ENCODE assay signal across 19 mouse cellular contexts in the genomic region with DNA sequence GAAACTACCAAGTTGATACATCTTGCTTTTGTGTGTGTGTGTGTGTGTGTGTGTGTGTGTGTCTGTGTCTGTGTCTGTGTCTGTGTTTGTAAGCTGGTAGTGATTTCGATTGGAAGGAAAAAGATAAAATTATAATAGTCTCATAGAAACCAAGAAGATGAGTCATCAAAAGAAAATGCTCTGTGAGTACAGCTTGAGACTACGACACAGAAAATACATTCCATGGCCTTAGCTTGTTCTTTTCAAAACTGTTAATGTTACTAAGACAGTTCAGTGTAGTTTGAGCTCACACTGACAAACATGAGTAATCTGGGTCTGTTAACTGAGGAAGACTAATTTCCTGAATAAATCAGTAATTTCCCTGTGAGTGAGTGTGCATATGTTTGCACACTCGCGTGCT.
DNase-seq lines count a peak whose midpoint lies in the region; ATAC-seq and TF ChIP-seq lines count a peak whose summit lies in the region.
"Had no signal": no experiment of that assay in that cellular context is flagged by ENCODE, and none has a peak within 500 bp of the region (broad histone marks: within the 10 kb centered on the region; RNA-seq: fewer than 3 reads in every experiment).

No protein-coding gene starts in this region.

- no peak for TF ChIP-seq CTCF in stomach, postnatal 0 days (IDR thresholded peaks at IDR 0.05; ENCODE audit: low read depth)
- no peak for TF ChIP-seq CTCF in hindbrain, postnatal 0 days (IDR thresholded peaks at IDR 0.05; ENCODE audit: low read depth)

- ATAC-seq in stomach, embryonic 15.5 days (ENCODE audit: insufficient read depth, low FRiP score, low read depth), result no peak
- ATAC-seq in stomach, postnatal 0 days (ENCODE audit: low FRiP score, low TSS enrichment), result no peak
- ATAC-seq in hindbrain, postnatal 0 days, result no peak
- ATAC-seq: forebrain, embryonic 16.5 days had no signal

- no peak overlapping the region for H3K4me2 ChIP-seq in stomach, embryonic 15.5 days
- no peak overlapping the region for H3K4me2 ChIP-seq in stomach, postnatal 0 days (replicated peaks; ENCODE audit: low read depth)
- H3K4me2 ChIP-seq in myocyte (ENCODE audit: low read depth), result peak overlapping the region; percentile 25
- H3K4me2 ChIP-seq in hindbrain, postnatal 0 days (ENCODE audit: low read depth, low read length), result no peak overlapping the region
- H3K4me2 ChIP-seq: embryonic facial prominence, embryonic 12.5 days; forebrain, embryonic 12.5 days; heart, embryonic 12.5 days; hindbrain, embryonic 14.5 days had no signal

- no peak overlapping the region for H3ac ChIP-seq in myocyte (ENCODE audit: control insufficient read depth, insufficient read length)

- 51% methylated on average over 4 of the region's 4 CpGs for WGBS in stomach, embryonic 15.5 days
- WGBS in stomach, postnatal 0 days, result 29% methylated on average over 4 of the region's 4 CpGs
- 82% methylated on average over 4 of the region's 4 CpGs for WGBS in hindbrain, postnatal 0 days

- no peak for TF ChIP-seq POLR2A in myocyte (IDR thresholded peaks at IDR 0.05; ENCODE audit: insufficient read length, low read depth)

- no peaks in the 10 kb centered on the region; the same call in 1 of the 2 replicates for H3K36me3 ChIP-seq in stomach, embryonic 15.5 days
- no peaks in the 10 kb centered on the region; the same call in 1 of the 2 replicates for H3K36me3 ChIP-seq in stomach, postnatal 0 days (ENCODE audit: control insufficient read depth, insufficient read depth, low read length)
- H3K36me3 ChIP-seq in myocyte (ENCODE audit: control insufficient read depth, insufficient read depth), result peaks cover 4% of the 10 kb centered on the region
- H3K36me3 ChIP-seq in hindbrain, postnatal 0 days (ENCODE audit: insufficient read depth, low read length), result peaks cover 14% of the 10 kb centered on the region; the same call in 1 of the 2 replicates

- H3K9ac ChIP-seq in stomach, embryonic 15.5 days, result no peak overlapping the region
- H3K9ac ChIP-seq in stomach, postnatal 0 days (ENCODE audit: low read length), result no peak overlapping the region
- no peak overlapping the region for H3K9ac ChIP-seq in hindbrain, postnatal 0 days (replicated peaks; ENCODE audit: low read length)
- H3K9ac ChIP-seq: embryonic facial prominence, embryonic 12.5 days; forebrain, embryonic 12.5 days; heart, embryonic 12.5 days; hindbrain, embryonic 14.5 days had no signal

- DNase-seq in stomach, postnatal 0 days (ENCODE audit: low spot score), result no peak
- DNase-seq in Muller cell, postnatal 12 days (ENCODE audit: inconsistent ontology term), result peak; percentile 66
- no peak for DNase-seq in hindbrain, postnatal 0 days (ENCODE audit: low spot score)
- DNase-seq in layer of hippocampus, postnatal 10 days (ENCODE audit: low spot score in 2 of 2), result no peak
- DNase-seq: adrenal gland, postnatal 14 days; cerebellum, adult 11-12 months; cerebellum, adult 9-10 months; cerebellum, postnatal 25 days; gastrocnemius, adult 2 months; gastrocnemius, postnatal 25 days had no signal

- H3K79me2 ChIP-seq in myocyte (ENCODE audit: control insufficient read depth, insufficient read depth), result no peaks in the 10 kb centered on the region

- H3K9me3 ChIP-seq in stomach, embryonic 15.5 days, result no peaks in the 10 kb centered on the region
- H3K9me3 ChIP-seq in stomach, postnatal 0 days (ENCODE audit: control insufficient read depth, low read length), result no peaks in the 10 kb centered on the region
- no peaks in the 10 kb centered on the region for H3K9me3 ChIP-seq in hindbrain, postnatal 0 days (ENCODE audit: low read length)
- H3K9me3 ChIP-seq: embryonic facial prominence, embryonic 12.5 days; forebrain, embryonic 12.5 days; heart, embryonic 12.5 days; hindbrain, embryonic 10.5 days had no signal

- no peaks in the 10 kb centered on the region; the same call in 1 of the 2 replicates for H3K4me1 ChIP-seq in stomach, embryonic 15.5 days
- no peaks in the 10 kb centered on the region for H3K4me1 ChIP-seq in stomach, postnatal 0 days (replicated peaks; ENCODE audit: control insufficient read depth, insufficient read depth)
- no peaks in the 10 kb centered on the region for H3K4me1 ChIP-seq in hindbrain, postnatal 0 days (ENCODE audit: insufficient read depth, low read length)
- H3K4me1 ChIP-seq: embryonic facial prominence, embryonic 12.5 days; heart, embryonic 12.5 days had no signal

- 0 out of 2 replicates have a peak overlapping the region, but pooled peaks have one; percentile 41 for H3K27ac ChIP-seq in stomach, embryonic 15.5 days
- H3K27ac ChIP-seq in stomach, postnatal 0 days (replicated peaks), result no peak overlapping the region
- no peak overlapping the region for H3K27ac ChIP-seq in hindbrain, postnatal 0 days
- H3K27ac ChIP-seq: embryonic facial prominence, embryonic 12.5 days; forebrain, embryonic 12.5 days; gastrocnemius, adult 2 months; hindbrain, embryonic 10.5 days; hindbrain, embryonic 14.5 days had no signal

- TF ChIP-seq EP300 in stomach, postnatal 0 days (optimal IDR thresholded peaks at IDR 0.05), result no peak

- H3K4me3 ChIP-seq in stomach, embryonic 15.5 days (replicated peaks), result no peak overlapping the region
- no peak overlapping the region for H3K4me3 ChIP-seq in stomach, postnatal 0 days (ENCODE audit: low read depth, low read length)
- H3K4me3 ChIP-seq in myocyte, result no peak overlapping the region
- no peak overlapping the region for H3K4me3 ChIP-seq in hindbrain, postnatal 0 days (ENCODE audit: low read length)
- H3K4me3 ChIP-seq: embryonic facial prominence, embryonic 12.5 days; forebrain, embryonic 12.5 days; gastrocnemius, adult 2 months; heart, embryonic 12.5 days; hindbrain, embryonic 10.5 days had no signal

- H3K27me3 ChIP-seq in stomach, embryonic 15.5 days (replicated peaks), result no peaks in the 10 kb centered on the region
- no peaks in the 10 kb centered on the region for H3K27me3 ChIP-seq in stomach, postnatal 0 days (ENCODE audit: control insufficient read depth, insufficient read depth, low read length)
- H3K27me3 ChIP-seq in myocyte (ENCODE audit: control insufficient read depth, insufficient read depth, insufficient read length), result no peaks in the 10 kb centered on the region
- H3K27me3 ChIP-seq in hindbrain, postnatal 0 days (ENCODE audit: insufficient read depth, low read length), result no peaks in the 10 kb centered on the region
- H3K27me3 ChIP-seq: CH12.LX; embryonic facial prominence, embryonic 12.5 days; forebrain, embryonic 12.5 days; heart, embryonic 12.5 days had no signal

TF ChIP-seq in myocyte, 11 proteins besides CTCF, POLR2A, EP300 and RAD21:
- TF ChIP-seq SRF (IDR thresholded peaks at IDR 0.05; ENCODE audit: control insufficient read depth, insufficient read length, low read depth) (no peak), CEBPB (IDR thresholded peaks at IDR 0.05; ENCODE audit: insufficient read depth, poor library complexity, severe bottlenecking) (no peak), TCF12 (IDR thresholded peaks at IDR 0.05; ENCODE audit: insufficient read depth, poor library complexity, severe bottlenecking) (no peak), MYOG (IDR thresholded peaks at IDR 0.05; ENCODE audit: control insufficient read depth in 1 of 3, insufficient read depth in 1 of 3, insufficient read length in 2 of 3, low read depth in 2 of 3) (no peak), TCF3 (IDR thresholded peaks at IDR 0.05; ENCODE audit: insufficient read length, low read depth) (no peak), E2F4 (IDR thresholded peaks at IDR 0.05; ENCODE audit: insufficient read depth) (no peak)
